Mouse (Mus musculus) forebrain, embryonic 15.5 days (tissue): ENCODE data around the gene Atp8b5. TPM values are rescaled to one million over a fixed set of nuclear protein-coding genes. Genes with fewer than 3 reads are reported as not detected.

Source experiments
- ATAC-seq: fragments of 200-750 bp; cut with Nextera tagmentation; replicated peaks from 2 replicates; pipeline ENCODE4 v1.8.0; 2017; ENCODE audit warnings: mild to moderate bottlenecking, moderate TSS enrichment, moderate library complexity
- H3K27ac ChIP-seq: fragments of 300-500 bp; sonication (generic); replicated peaks from 2 replicates; pipeline ENCODE4 v1.5.1; 2015; ENCODE audit warnings: mild to moderate bottlenecking, inconsistent platforms
- H3K27me3 ChIP-seq: fragments of 300-500 bp; sonication (generic); 2 replicates; pipeline ENCODE4 v1.6.1; 2015; ENCODE audit warnings: inconsistent platforms
- H3K36me3 ChIP-seq: fragments of 300-500 bp; sonication (generic); 2 replicates; pipeline ENCODE4 v1.6.1; 2015; ENCODE audit warnings: mild to moderate bottlenecking, inconsistent platforms
- H3K4me1 ChIP-seq: fragments of 300-500 bp; sonication (generic); 2 replicates; pipeline ENCODE4 v1.6.1; 2015; ENCODE audit warnings: inconsistent platforms
- H3K4me2 ChIP-seq: fragments of 300-500 bp; sonication (generic); replicated peaks from 2 replicates; pipeline ENCODE4 v1.6.1; 2015; ENCODE audit warnings: mild to moderate bottlenecking, inconsistent platforms
- H3K4me3 ChIP-seq: fragments of 300-500 bp; sonication (generic); 2 replicates; pipeline ENCODE4 v1.5.1; 2015; ENCODE audit warnings: mild to moderate bottlenecking, inconsistent platforms
- H3K9ac ChIP-seq: fragments of 300-500 bp; sonication (generic); replicated peaks from 2 replicates; pipeline ENCODE4 v1.6.1; 2015; ENCODE audit warnings: mild to moderate bottlenecking, inconsistent platforms
- H3K9me3 ChIP-seq: fragments of 300-500 bp; sonication (generic); 2 replicates; pipeline ENCODE4 v1.6.1; 2016; ENCODE audit warnings: inconsistent platforms
- WGBS: fragments of 180-500 bp; shearing (Covaris S2); methylation state at CpG from one replicate; pipeline ENCODE4 v1.1.7; 2015; ENCODE audit warnings: mixed read lengths; 5-methylcytosine and 5-hydroxymethylcytosine counted together
- polyA plus RNA-seq: library from polyadenylated mRNA; unstranded; fragments of >200 nt; fragmentation: Nextera tagmentation; extraction: Ambion mirVana; gene quantifications from 2 replicates; pipeline ENCODE4 v1.2.1, GENCODE M21; 2015

Gene Atp8b5
- polyA plus RNA-seq, 1 experiment from 2014 or later = 0.98 TPM

- Histone ChIP-seq H3K4me1 (no peaks in the 10 kb centered on the region), H3K27ac (no peak overlapping the region), H3K4me3 (no peak overlapping the region), H3K36me3 (peaks cover 37% of the 10 kb centered on the region), H3K9me3 (no peaks in the 10 kb centered on the region), H3K9ac (no peak overlapping the region), H3K4me2 (no peak overlapping the region), H3K27me3 (no peaks in the 10 kb centered on the region)
- ATAC-seq = no peak
- 86% methylated on average over 4 of the region's 4 CpGs for WGBS
These were observed 8.4 kb upstream of the Atp8b5 start for GRCm38 (mm10) chr4:43258556-43258955.

GRCm38 (mm10) chr4:43259435-43259834 is 7.5 kb upstream of the Atp8b5 start:
- Histone ChIP-seq H3K27me3 (no peaks in the 10 kb centered on the region), H3K36me3 (peaks cover 35% of the 10 kb centered on the region), H3K4me3 (no peak overlapping the region), H3K4me1 (no peaks in the 10 kb centered on the region), H3K9me3 (no peaks in the 10 kb centered on the region), H3K9ac (no peak overlapping the region), H3K27ac (no peak overlapping the region), H3K4me2 (no peak overlapping the region)
- 73% methylated on average over 3 of the region's 3 CpGs for WGBS
- no peak for ATAC-seq

GRCm38 (mm10) chr4:43260096-43260495 is 6.9 kb upstream of the Atp8b5 start:
- H3K4me1 ChIP-seq = no peaks in the 10 kb centered on the region
- H3K4me2 ChIP-seq = no peak overlapping the region
- 73% methylated on average over 5 of the region's 5 CpGs for WGBS
- no peaks in the 10 kb centered on the region for H3K27me3 ChIP-seq
- no peak for ATAC-seq
- H3K4me3 ChIP-seq = no peak overlapping the region
- H3K27ac ChIP-seq = no peak overlapping the region
- H3K9ac ChIP-seq = no peak overlapping the region
- H3K36me3 ChIP-seq = peaks cover 33% of the 10 kb centered on the region
- H3K9me3 ChIP-seq = no peaks in the 10 kb centered on the region

GRCm38 (mm10) chr4:43262821-43263220 is 4.1 kb upstream of the Atp8b5 start:
- ATAC-seq = no peak
- Histone ChIP-seq H3K4me3 (no peak overlapping the region), H3K4me2 (no peak overlapping the region), H3K4me1 (peaks cover 14% of the 10 kb centered on the region), H3K9ac (no peak overlapping the region), H3K9me3 (no peaks in the 10 kb centered on the region), H3K36me3 (peaks cover 18% of the 10 kb centered on the region), H3K27ac (no peak overlapping the region), H3K27me3 (no peaks in the 10 kb centered on the region)
- WGBS = 88% methylated on average over 6 of the region's 6 CpGs

GRCm38 (mm10) chr4:43266146-43266545 is 813 bp upstream of the Atp8b5 start:
- 64% methylated on average over 2 of the region's 2 CpGs for WGBS
- H3K27ac ChIP-seq = 0 out of 2 replicates have a peak overlapping the region, but pooled peaks have one; percentile 63
- H3K4me2 ChIP-seq = no peak overlapping the region
- ATAC-seq = no peak
- H3K4me1 ChIP-seq = peaks cover 14% of the 10 kb centered on the region
- no peak overlapping the region for H3K4me3 ChIP-seq
- peaks cover 6% of the 10 kb centered on the region for H3K36me3 ChIP-seq
- H3K9me3 ChIP-seq = no peaks in the 10 kb centered on the region
- H3K27me3 ChIP-seq = no peaks in the 10 kb centered on the region
- no peak overlapping the region for H3K9ac ChIP-seq

- peak overlapping the region; percentile 41 for H3K4me3 ChIP-seq
- peaks cover 14% of the 10 kb centered on the region for H3K4me1 ChIP-seq
- WGBS = 3% methylated on average over 2 of the region's 2 CpGs
- H3K27ac ChIP-seq = peak overlapping the region; percentile 63
- peak overlapping the region; percentile 62 for H3K4me2 ChIP-seq
- H3K9ac ChIP-seq = no peak overlapping the region
- no peaks in the 10 kb centered on the region for H3K27me3 ChIP-seq
- H3K9me3 ChIP-seq = no peaks in the 10 kb centered on the region
- peaks cover 6% of the 10 kb centered on the region for H3K36me3 ChIP-seq
- no peak for ATAC-seq
These were observed 332 bp downstream of the Atp8b5 start for GRCm38 (mm10) chr4:43267323-43267658.

- Histone ChIP-seq H3K36me3 (no peaks in the 10 kb centered on the region), H3K27me3 (no peaks in the 10 kb centered on the region), H3K9ac (no peak overlapping the region), H3K4me1 (no peaks in the 10 kb centered on the region), H3K27ac (no peak overlapping the region), H3K4me2 (no peak overlapping the region), H3K4me3 (no peak overlapping the region), H3K9me3 (no peaks in the 10 kb centered on the region)
- 96% methylated on average over 5 of the region's 5 CpGs for WGBS
- no peak for ATAC-seq
These were observed 18.5 kb downstream of the Atp8b5 start for GRCm38 (mm10) chr4:43285476-43285875.

GRCm38 (mm10) chr4:43287305-43287704 is 20.3 kb downstream of the Atp8b5 start:
- Histone ChIP-seq H3K27me3 (no peaks in the 10 kb centered on the region), H3K4me3 (no peak overlapping the region), H3K4me2 (no peak overlapping the region), H3K4me1 (no peaks in the 10 kb centered on the region), H3K9me3 (no peaks in the 10 kb centered on the region), H3K9ac (no peak overlapping the region), H3K27ac (no peak overlapping the region), H3K36me3 (no peaks in the 10 kb centered on the region)
- ATAC-seq = no peak
- 61% methylated on average over 3 of the region's 3 CpGs for WGBS

- no peak for ATAC-seq
- 38% methylated on average over 6 of the region's 6 CpGs for WGBS
- Histone ChIP-seq H3K4me2 (no peak overlapping the region), H3K4me1 (no peaks in the 10 kb centered on the region), H3K9ac (no peak overlapping the region), H3K27ac (no peak overlapping the region), H3K4me3 (no peak overlapping the region), H3K9me3 (no peaks in the 10 kb centered on the region), H3K36me3 (no peaks in the 10 kb centered on the region), H3K27me3 (no peaks in the 10 kb centered on the region)
These were observed 27.0 kb downstream of the Atp8b5 start for GRCm38 (mm10) chr4:43294001-43294400.

GRCm38 (mm10) chr4:43309696-43310338 is 42.9 kb downstream of the Atp8b5 start:
- H3K36me3 ChIP-seq = no peaks in the 10 kb centered on the region
- 41% methylated on average over 11 of the region's 11 CpGs for WGBS
- no peaks in the 10 kb centered on the region for H3K4me1 ChIP-seq
- H3K9ac ChIP-seq = no peak overlapping the region
- no peak for ATAC-seq
- no peak overlapping the region for H3K4me3 ChIP-seq
- H3K4me2 ChIP-seq = no peak overlapping the region
- no peaks in the 10 kb centered on the region for H3K27me3 ChIP-seq
- 0 out of 2 replicates have a peak overlapping the region, but pooled peaks have one; percentile 21 for H3K27ac ChIP-seq
- H3K9me3 ChIP-seq = no peaks in the 10 kb centered on the region

- no peaks in the 10 kb centered on the region for H3K36me3 ChIP-seq
- 77% methylated on average over 4 of the region's 4 CpGs for WGBS
- ATAC-seq = no peak
These were observed 54.6 kb downstream of the Atp8b5 start for GRCm38 (mm10) chr4:43321536-43321935.

GRCm38 (mm10) chr4:43322336-43322735 is 55.4 kb downstream of the Atp8b5 start:
- H3K4me3 ChIP-seq = no peak overlapping the region
- ATAC-seq = no peak
- no peak overlapping the region for H3K4me2 ChIP-seq
- no peaks in the 10 kb centered on the region for H3K36me3 ChIP-seq
- 87% methylated on average over 14 of the region's 14 CpGs for WGBS
- no peaks in the 10 kb centered on the region for H3K9me3 ChIP-seq
- no peak overlapping the region for H3K27ac ChIP-seq
- no peak overlapping the region for H3K9ac ChIP-seq
- H3K27me3 ChIP-seq = no peaks in the 10 kb centered on the region
- H3K4me1 ChIP-seq = no peaks in the 10 kb centered on the region

More at GRCm38 (mm10) chr4:43321536-43321935, 54.6 kb downstream of the Atp8b5 start:
- H3K9me3 ChIP-seq = no peaks in the 10 kb centered on the region
- H3K4me2 ChIP-seq = no peak overlapping the region
- H3K4me1 ChIP-seq = no peaks in the 10 kb centered on the region
- H3K27me3 ChIP-seq = no peaks in the 10 kb centered on the region
- no peak overlapping the region for H3K9ac ChIP-seq
- no peak overlapping the region for H3K27ac ChIP-seq
- H3K4me3 ChIP-seq = no peak overlapping the region

- Histone ChIP-seq H3K4me3 (no peak overlapping the region), H3K27ac (no peak overlapping the region), H3K4me2 (no peak overlapping the region), H3K9ac (no peak overlapping the region), H3K36me3 (no peaks in the 10 kb centered on the region), H3K9me3 (no peaks in the 10 kb centered on the region), H3K27me3 (no peaks in the 10 kb centered on the region), H3K4me1 (no peaks in the 10 kb centered on the region)
- WGBS = 90% methylated on average over 2 of the region's 2 CpGs
- no peak for ATAC-seq
These were observed 60.2 kb downstream of the Atp8b5 start for GRCm38 (mm10) chr4:43327118-43327517.
